Mouse (Mus musculus): Measurements from ENCODE around the gene Cuedc2. TPM values are rescaled to one million over a fixed set of nuclear protein-coding genes. Genes with fewer than 3 reads are reported as not detected.

The Cuedc2 gene
- polyA plus RNA-seq, 1 experiment from 2014 or later = 347 TPM

- Histone ChIP-seq H3K4me2 (peak overlapping the region; percentile 82), H3K4me3 (peak overlapping the region; percentile 66), H3K9ac (peak overlapping the region; percentile 60), H3K9me3 (no peaks in the 10 kb centered on the region), H3K27me3 (peaks cover 40% of the 10 kb centered on the region), H3K4me1 (replicated peaks) (peaks cover 81% of the 10 kb centered on the region), H3K36me3 (peaks cover 11% of the 10 kb centered on the region; the same call in 1 of the 2 replicates), H3K27ac (replicated peaks) (peak overlapping the region; percentile 79)
- ATAC-seq (ENCODE audit: low FRiP score, low read depth) = peak; percentile 11; the same call in 1 of the 2 replicates
- WGBS = 1% methylated on average over 32 of the region's 42 CpGs
These were observed 20.5 kb downstream of the Cuedc2 start for GRCm38 (mm10) chr19:46318031-46318471.

- under 1% methylated on average over 44 of the region's 48 CpGs for WGBS
- peak overlapping the region; percentile 60 for H3K9ac ChIP-seq
- peaks cover 14% of the 10 kb centered on the region; the same call in 1 of the 2 replicates for H3K36me3 ChIP-seq
- peaks cover 40% of the 10 kb centered on the region for H3K27me3 ChIP-seq
- H3K4me2 ChIP-seq = peak overlapping the region; percentile 82
- H3K9me3 ChIP-seq = no peaks in the 10 kb centered on the region
- peak overlapping the region; percentile 79 for H3K27ac ChIP-seq (replicated peaks)
- H3K4me3 ChIP-seq = peak overlapping the region; percentile 66
- H3K4me1 ChIP-seq (replicated peaks) = peaks cover 75% of the 10 kb centered on the region
- peak; percentile 28 for ATAC-seq (ENCODE audit: low FRiP score, low read depth)
These were observed 21.0 kb downstream of the Cuedc2 start for GRCm38 (mm10) chr19:46317546-46317885.

- 23% methylated on average over 15 of the region's 15 CpGs for WGBS
- Histone ChIP-seq H3K9ac (peak overlapping the region; percentile 60), H3K4me1 (replicated peaks) (peaks cover 70% of the 10 kb centered on the region), H3K4me3 (peak overlapping the region; percentile 66), H3K4me2 (peak overlapping the region; percentile 82), H3K27me3 (peaks cover 40% of the 10 kb centered on the region), H3K9me3 (no peaks in the 10 kb centered on the region), H3K27ac (replicated peaks) (peak overlapping the region; percentile 79), H3K36me3 (peaks cover 17% of the 10 kb centered on the region; the same call in 1 of the 2 replicates)
- no peak for ATAC-seq (ENCODE audit: low FRiP score, low read depth)
These were observed 21.5 kb downstream of the Cuedc2 start for GRCm38 (mm10) chr19:46316846-46317545.

- H3K9me3 ChIP-seq = no peaks in the 10 kb centered on the region
- no peak for ATAC-seq (ENCODE audit: low FRiP score, low read depth)
- peaks cover 23% of the 10 kb centered on the region; the same call in 1 of the 2 replicates for H3K36me3 ChIP-seq
- H3K9ac ChIP-seq = peak overlapping the region; percentile 60; the same call in 1 of the 2 replicates
- H3K4me1 ChIP-seq (replicated peaks) = peaks cover 60% of the 10 kb centered on the region
- peak overlapping the region; percentile 66 for H3K4me3 ChIP-seq
- 40% methylated on average over 12 of the region's 12 CpGs for WGBS
- H3K4me2 ChIP-seq = peak overlapping the region; percentile 82
- H3K27me3 ChIP-seq = peaks cover 40% of the 10 kb centered on the region
- no peak overlapping the region for H3K27ac ChIP-seq (replicated peaks)
These were observed 22.5 kb downstream of the Cuedc2 start for GRCm38 (mm10) chr19:46315752-46316610.

GRCm38 (mm10) chr19:46314872-46315742, 23.4 kb downstream of the Cuedc2 start:
- Histone ChIP-seq H3K27me3 (peaks cover 37% of the 10 kb centered on the region), H3K27ac (replicated peaks) (no peak overlapping the region), H3K4me1 (replicated peaks) (peaks cover 54% of the 10 kb centered on the region), H3K9ac (no peak overlapping the region), H3K4me2 (0 out of 2 replicates have a peak overlapping the region, but pooled peaks have one; percentile 82), H3K4me3 (no peak overlapping the region), H3K9me3 (no peaks in the 10 kb centered on the region), H3K36me3 (peaks cover 26% of the 10 kb centered on the region; the same call in 1 of the 2 replicates)
- 46% methylated on average over 14 of the region's 14 CpGs for WGBS
- no peak for ATAC-seq (ENCODE audit: low FRiP score, low read depth)

- peaks cover 45% of the 10 kb centered on the region for H3K4me1 ChIP-seq (replicated peaks)
- no peak overlapping the region for H3K9ac ChIP-seq
- H3K27ac ChIP-seq (replicated peaks) = no peak overlapping the region
- H3K4me2 ChIP-seq = no peak overlapping the region
- no peaks in the 10 kb centered on the region for H3K9me3 ChIP-seq
- H3K27me3 ChIP-seq = peaks cover 33% of the 10 kb centered on the region
- ATAC-seq (ENCODE audit: low FRiP score, low read depth) = no peak
- peaks cover 26% of the 10 kb centered on the region; the same call in 1 of the 2 replicates for H3K36me3 ChIP-seq
- 15% methylated on average over 18 of the region's 18 CpGs for WGBS
- no peak overlapping the region for H3K4me3 ChIP-seq
These were observed 24.3 kb downstream of the Cuedc2 start for GRCm38 (mm10) chr19:46314151-46314601.

- Histone ChIP-seq H3K9me3 (no peaks in the 10 kb centered on the region), H3K36me3 (peaks cover 26% of the 10 kb centered on the region; the same call in 1 of the 2 replicates), H3K27me3 (peaks cover 33% of the 10 kb centered on the region), H3K9ac (no peak overlapping the region), H3K4me3 (no peak overlapping the region), H3K4me2 (no peak overlapping the region), H3K4me1 (replicated peaks) (peaks cover 43% of the 10 kb centered on the region), H3K27ac (replicated peaks) (no peak overlapping the region)
- no peak for ATAC-seq (ENCODE audit: low FRiP score, low read depth)
- 67% methylated on average over 6 of the region's 6 CpGs for WGBS
These were observed 24.9 kb downstream of the Cuedc2 start for GRCm38 (mm10) chr19:46313591-46313990.

- no peak overlapping the region for H3K4me3 ChIP-seq
- H3K9ac ChIP-seq = no peak overlapping the region
- H3K9me3 ChIP-seq = no peaks in the 10 kb centered on the region
- 87% methylated on average over 9 of the region's 9 CpGs for WGBS
- no peak overlapping the region for H3K27ac ChIP-seq (replicated peaks)
- peaks cover 40% of the 10 kb centered on the region for H3K4me1 ChIP-seq (replicated peaks)
- no peak overlapping the region for H3K4me2 ChIP-seq
- no peak for ATAC-seq (ENCODE audit: low FRiP score, low read depth)
- H3K27me3 ChIP-seq = peaks cover 34% of the 10 kb centered on the region
- peaks cover 26% of the 10 kb centered on the region; the same call in 1 of the 2 replicates for H3K36me3 ChIP-seq
These were observed 25.4 kb downstream of the Cuedc2 start for GRCm38 (mm10) chr19:46313116-46313515.

- WGBS = 88% methylated on average over 21 of the region's 21 CpGs
These were observed 25.9 kb downstream of the Cuedc2 start for GRCm38 (mm10) chr19:46312566-46312965.

GRCm38 (mm10) chr19:46311341-46311740, 27.2 kb downstream of the Cuedc2 start:
- Histone ChIP-seq H3K27me3 (peaks cover 43% of the 10 kb centered on the region), H3K4me3 (no peak overlapping the region), H3K27ac (replicated peaks) (no peak overlapping the region), H3K36me3 (peaks cover 26% of the 10 kb centered on the region; the same call in 1 of the 2 replicates), H3K4me2 (no peak overlapping the region), H3K9ac (no peak overlapping the region), H3K9me3 (no peaks in the 10 kb centered on the region), H3K4me1 (replicated peaks) (peaks cover 24% of the 10 kb centered on the region)
- 86% methylated on average over 9 of the region's 9 CpGs for WGBS
- ATAC-seq (ENCODE audit: low FRiP score, low read depth) = no peak

More at GRCm38 (mm10) chr19:46312566-46312965, 25.9 kb downstream of the Cuedc2 start:
- H3K9ac ChIP-seq = no peak overlapping the region
- H3K9me3 ChIP-seq = no peaks in the 10 kb centered on the region
- H3K4me1 ChIP-seq (replicated peaks) = peaks cover 35% of the 10 kb centered on the region
- no peak overlapping the region for H3K4me3 ChIP-seq
- peaks cover 26% of the 10 kb centered on the region; the same call in 1 of the 2 replicates for H3K36me3 ChIP-seq
- ATAC-seq (ENCODE audit: low FRiP score, low read depth) = no peak
- H3K4me2 ChIP-seq = no peak overlapping the region
- H3K27ac ChIP-seq (replicated peaks) = no peak overlapping the region
- peaks cover 39% of the 10 kb centered on the region for H3K27me3 ChIP-seq

GRCm38 (mm10) chr19:46310312-46310865, 28.1 kb downstream of the Cuedc2 start:
- H3K27ac ChIP-seq (replicated peaks) = no peak overlapping the region
- H3K36me3 ChIP-seq = peaks cover 26% of the 10 kb centered on the region; the same call in 1 of the 2 replicates
- no peak overlapping the region for H3K4me2 ChIP-seq
- no peaks in the 10 kb centered on the region for H3K9me3 ChIP-seq
- WGBS = 92% methylated on average over 12 of the region's 12 CpGs
- peaks cover 17% of the 10 kb centered on the region for H3K4me1 ChIP-seq (replicated peaks)
- no peak for ATAC-seq (ENCODE audit: low FRiP score, low read depth)
- peaks cover 40% of the 10 kb centered on the region for H3K27me3 ChIP-seq
- H3K9ac ChIP-seq = no peak overlapping the region
- H3K4me3 ChIP-seq = no peak overlapping the region

Measured in hindbrain, embryonic 15.5 days (tissue).